Mouse (Mus musculus) heart, embryonic 11.5 days (tissue): ENCODE data around the gene Kyat1. TPM values are rescaled to one million over a fixed set of nuclear protein-coding genes. Genes with fewer than 3 reads are reported as not detected.
A peak's percentile ranks its signal among the peaks of the same experiment; 100 is the strongest.
"Not testable (repeated sequence)": the region's sequence is repeated elsewhere in the genome, so short reads cannot be mapped to it uniquely, and the experiment has no call there.

ENCODE experiments used
- ATAC-seq: fragments of 200-750 bp; cut with Nextera tagmentation; replicated peaks from 2 replicates; pipeline ENCODE4 v1.8.0; 2017; ENCODE audit warnings: moderate library complexity; ENCODE audit not compliant: insufficient number of reproducible peaks, low FRiP score, low TSS enrichment
- H3K27ac ChIP-seq: fragments of 300-500 bp; sonication (generic); 2 replicates; pipeline ENCODE4 v1.5.1; 2014; ENCODE audit warnings: mild to moderate bottlenecking, low read depth, low read length
- H3K27me3 ChIP-seq: fragments of 300-500 bp; sonication (generic); 2 replicates; pipeline ENCODE4 v1.6.1; 2014; ENCODE audit warnings: mild to moderate bottlenecking, low read length, mixed read lengths; ENCODE audit not compliant: control insufficient read depth, insufficient read depth
- H3K36me3 ChIP-seq: fragments of 300-500 bp; sonication (generic); 2 replicates; pipeline ENCODE4 v1.6.1; 2014; ENCODE audit warnings: mild to moderate bottlenecking, low read length, moderate library complexity, mixed read lengths; ENCODE audit not compliant: control insufficient read depth, insufficient read depth
- H3K4me1 ChIP-seq: fragments of 300-500 bp; sonication (generic); 2 replicates; pipeline ENCODE4 v1.6.1; 2014; ENCODE audit warnings: low read length; ENCODE audit not compliant: control insufficient read depth, insufficient read depth
- H3K4me2 ChIP-seq: fragments of 300-500 bp; sonication (generic); 2 replicates; pipeline ENCODE4 v1.6.1; 2014; ENCODE audit warnings: mild to moderate bottlenecking, moderate library complexity
- H3K4me3 ChIP-seq: fragments of 300-500 bp; sonication (generic); 2 replicates; pipeline ENCODE4 v1.5.1; 2014; ENCODE audit warnings: low read depth, low read length
- H3K9ac ChIP-seq: fragments of 300-500 bp; sonication (generic); 2 replicates; pipeline ENCODE4 v1.6.1; 2014; ENCODE audit warnings: mild to moderate bottlenecking, low read depth, low read length, moderate library complexity
- H3K9me3 ChIP-seq: fragments of 300-500 bp; sonication (generic); replicated peaks from 2 replicates; pipeline ENCODE4 v1.6.1; 2016; ENCODE audit warnings: low read length; ENCODE audit not compliant: control insufficient read depth
- WGBS: fragments of 180-500 bp; shearing (Covaris S2); extraction: QIAGEN DNeasy Blood & Tissue Kit; methylation state at CpG from one replicate; pipeline ENCODE4 v1.1.7; 2014; ENCODE audit not compliant: insufficient replicate concordance; 5-methylcytosine and 5-hydroxymethylcytosine counted together
- polyA plus RNA-seq: library from polyadenylated mRNA; unstranded; fragments of >200 nt; fragmentation: Nextera tagmentation; extraction: Ambion mirVana; gene quantifications from 2 replicates; pipeline ENCODE4 v1.2.1, GENCODE M21; 2014

The Kyat1 gene
- polyA plus RNA-seq, 1 experiment from 2014 or later, result 13.6 TPM

GRCm38 (mm10) chr2:30191790-30192580 is 13.7 kb downstream of the Kyat1 start:
- Histone ChIP-seq H3K36me3 (0 out of 2 replicates have a peak, but pooled peaks cover 2% of the 10 kb centered on the region), H3K9me3 (no peaks in the 10 kb centered on the region), H3K9ac (no peak overlapping the region), H3K4me1 (no peaks in the 10 kb centered on the region), H3K4me3 (no peak overlapping the region), H3K4me2 (no peak overlapping the region), H3K27me3 (no peaks in the 10 kb centered on the region), H3K27ac (no peak overlapping the region)
- no peak for ATAC-seq
- 88% methylated on average over 12 of the region's 12 CpGs for WGBS

GRCm38 (mm10) chr2:30185681-30186080 is 20.0 kb downstream of the Kyat1 start:
- no peak overlapping the region for H3K4me2 ChIP-seq
- ATAC-seq, result 0 out of 2 replicates have a peak, but pooled peaks have one; percentile 12
- no peak overlapping the region for H3K4me3 ChIP-seq
- H3K9me3 ChIP-seq, result peaks cover 4% of the 10 kb centered on the region; the same call in 1 of the 2 replicates
- 70% methylated on average over 3 of the region's 3 CpGs for WGBS
- no peak overlapping the region for H3K27ac ChIP-seq
- peaks cover 5% of the 10 kb centered on the region for H3K36me3 ChIP-seq
- no peak overlapping the region for H3K9ac ChIP-seq
- H3K27me3 ChIP-seq, result no peaks in the 10 kb centered on the region
- no peaks in the 10 kb centered on the region; the same call in 1 of the 2 replicates for H3K4me1 ChIP-seq

- no peak overlapping the region for H3K4me3 ChIP-seq
- peaks cover 5% of the 10 kb centered on the region for H3K36me3 ChIP-seq
- H3K4me1 ChIP-seq, result no peaks in the 10 kb centered on the region; the same call in 1 of the 2 replicates
- peak; percentile 77; the same call in 1 of the 2 replicates for ATAC-seq
- 0 out of 2 replicates have a peak overlapping the region, but pooled peaks have one; percentile 29 for H3K27ac ChIP-seq
- no peak overlapping the region for H3K9ac ChIP-seq
- H3K4me2 ChIP-seq, result no peak overlapping the region
- WGBS, result 59% methylated on average over 6 of the region's 6 CpGs
- no peaks in the 10 kb centered on the region for H3K27me3 ChIP-seq
- peaks cover 4% of the 10 kb centered on the region; the same call in 1 of the 2 replicates for H3K9me3 ChIP-seq
Measured at GRCm38 (mm10) chr2:30185276-30185675, 20.4 kb downstream of the Kyat1 start.

- WGBS, result 72% methylated on average over 3 of the region's 3 CpGs
- no peak for ATAC-seq
Measured at GRCm38 (mm10) chr2:30183721-30184120, 21.9 kb downstream of the Kyat1 start.

GRCm38 (mm10) chr2:30182424-30182823 is 23.2 kb downstream of the Kyat1 start:
- peaks cover 5% of the 10 kb centered on the region for H3K36me3 ChIP-seq
- no peak overlapping the region for H3K9ac ChIP-seq
- H3K9me3 ChIP-seq, result peaks cover 4% of the 10 kb centered on the region; the same call in 1 of the 2 replicates
- ATAC-seq, result no peak
- no peaks in the 10 kb centered on the region for H3K27me3 ChIP-seq
- 93% methylated on average over 2 of the region's 2 CpGs for WGBS
- no peak overlapping the region for H3K4me3 ChIP-seq
- no peak overlapping the region for H3K27ac ChIP-seq
- no peak overlapping the region for H3K4me2 ChIP-seq
- H3K4me1 ChIP-seq, result peaks cover 3% of the 10 kb centered on the region

More at GRCm38 (mm10) chr2:30183721-30184120, 21.9 kb downstream of the Kyat1 start:
- peaks cover 4% of the 10 kb centered on the region; the same call in 1 of the 2 replicates for H3K9me3 ChIP-seq
- H3K4me3 ChIP-seq, result no peak overlapping the region
- no peak overlapping the region for H3K9ac ChIP-seq
- H3K27ac ChIP-seq, result no peak overlapping the region
- no peaks in the 10 kb centered on the region for H3K27me3 ChIP-seq
- H3K4me1 ChIP-seq, result no peaks in the 10 kb centered on the region; the same call in 1 of the 2 replicates
- no peak overlapping the region for H3K4me2 ChIP-seq
- H3K36me3 ChIP-seq, result peaks cover 5% of the 10 kb centered on the region

GRCm38 (mm10) chr2:30178711-30179110 is 26.9 kb downstream of the Kyat1 start:
- 62% methylated on average over 7 of the region's 7 CpGs for WGBS
- ATAC-seq, result not testable (repeated sequence)
- peak overlapping the region; percentile 71 for H3K4me3 ChIP-seq

GRCm38 (mm10) chr2:30177700-30178675 is 27.7 kb downstream of the Kyat1 start, which contains the start of gene Spout1:
Gene Spout1, minus strand, starts transcription at chr2:30178459.
- 2% methylated on average over 54 of the region's 54 CpGs for WGBS

More at GRCm38 (mm10) chr2:30178711-30179110, 26.9 kb downstream of the Kyat1 start:
- H3K36me3 ChIP-seq, result peaks cover 26% of the 10 kb centered on the region
- H3K4me1 ChIP-seq, H3K9ac ChIP-seq, H3K27ac ChIP-seq, H3K9me3 ChIP-seq, H3K27me3 ChIP-seq: not testable (repeated sequence)
- H3K4me2 ChIP-seq, result peak overlapping the region; percentile 89

GRCm38 (mm10) chr2:30176561-30176960 is 29.1 kb downstream of the Kyat1 start:
- no peaks in the 10 kb centered on the region for H3K27me3 ChIP-seq
- no peak overlapping the region for H3K27ac ChIP-seq
- H3K9ac ChIP-seq, result no peak overlapping the region
- peaks cover 7% of the 10 kb centered on the region for H3K4me1 ChIP-seq
- H3K4me2 ChIP-seq, result no peak overlapping the region
- H3K36me3 ChIP-seq, result peaks cover 34% of the 10 kb centered on the region
- WGBS, result 94% methylated on average over 2 of the region's 2 CpGs
- H3K9me3 ChIP-seq, result 0 out of 2 replicates have a peak, but pooled peaks cover 3% of the 10 kb centered on the region
- no peak overlapping the region for H3K4me3 ChIP-seq
- ATAC-seq, result no peak

More at GRCm38 (mm10) chr2:30177700-30178675, 27.7 kb downstream of the Kyat1 start, which contains the start of gene Spout1:
- peaks cover 32% of the 10 kb centered on the region for H3K36me3 ChIP-seq
- H3K9ac ChIP-seq, result peak within 1 kb of the TSS; percentile 80
- peak within 1 kb of the TSS; percentile 10; the same call in 1 of the 2 replicates for H3K27ac ChIP-seq
- 0 out of 2 replicates have a peak, but pooled peaks cover 3% of the 10 kb centered on the region for H3K9me3 ChIP-seq
- peak within 1 kb of the TSS; percentile 89 for H3K4me2 ChIP-seq
- no peaks in the 10 kb centered on the region for H3K27me3 ChIP-seq
- H3K4me1 ChIP-seq, result peaks cover 7% of the 10 kb centered on the region
- peak within 1 kb of the TSS; percentile 71 for H3K4me3 ChIP-seq
- peak; percentile 92 for ATAC-seq
